Mouse (Mus musculus) ES-CJ7 (cell line): ENCODE data around the gene Lrrc4c.

ENCODE experiments used
- DNase-seq: peaks from one replicate; pipeline ENCODE4 v3.0.0; 2011; ENCODE audit warnings: low read depth, low spot score

The Lrrc4c gene

GRCm38 (mm10) chr2:96537469-96537868 lies 219.5 kb downstream of the Lrrc4c start:
- no peak for DNase-seq

GRCm38 (mm10) chr2:96547171-96547570 lies 229.2 kb downstream of the Lrrc4c start:
- no peak for DNase-seq

GRCm38 (mm10) chr2:96573755-96574154 lies 255.8 kb downstream of the Lrrc4c start:
- DNase-seq: no peak

GRCm38 (mm10) chr2:96577701-96578100 lies 259.7 kb downstream of the Lrrc4c start:
- DNase-seq: no peak

GRCm38 (mm10) chr2:96580136-96580733 lies 262.3 kb downstream of the Lrrc4c start:
- DNase-seq: no peak

- DNase-seq: peak; percentile 76
Observed at GRCm38 (mm10) chr2:96585665-96586064, 267.7 kb downstream of the Lrrc4c start.

GRCm38 (mm10) chr2:96604801-96605200 lies 286.8 kb downstream of the Lrrc4c start:
- no peak for DNase-seq

GRCm38 (mm10) chr2:96614121-96614520 lies 296.2 kb downstream of the Lrrc4c start:
- no peak for DNase-seq

GRCm38 (mm10) chr2:96618691-96619205 lies 300.8 kb downstream of the Lrrc4c start:
- DNase-seq: no peak

- no peak for DNase-seq
Observed at GRCm38 (mm10) chr2:96667113-96667512, 349.1 kb downstream of the Lrrc4c start.

- no peak for DNase-seq
Observed at GRCm38 (mm10) chr2:96681806-96682205, 363.8 kb downstream of the Lrrc4c start.

GRCm38 (mm10) chr2:96685328-96685727 lies 367.4 kb downstream of the Lrrc4c start:
- no peak for DNase-seq

GRCm38 (mm10) chr2:96705004-96705403 lies 387.0 kb downstream of the Lrrc4c start:
- no peak for DNase-seq

GRCm38 (mm10) chr2:96707772-96708350 lies 389.9 kb downstream of the Lrrc4c start:
- DNase-seq: peak; percentile 11

- DNase-seq: no peak
Observed at GRCm38 (mm10) chr2:96714561-96714960, 396.6 kb downstream of the Lrrc4c start.

- DNase-seq: no peak
Observed at GRCm38 (mm10) chr2:96717353-96717752, 399.4 kb downstream of the Lrrc4c start.

- no peak for DNase-seq
Observed at GRCm38 (mm10) chr2:96723395-96723794, 405.4 kb downstream of the Lrrc4c start.

- no peak for DNase-seq
Observed at GRCm38 (mm10) chr2:96736081-96736480, 418.1 kb downstream of the Lrrc4c start.

- DNase-seq: no peak
Observed at GRCm38 (mm10) chr2:96755066-96755465, 437.1 kb downstream of the Lrrc4c start.

- DNase-seq: no peak
Observed at GRCm38 (mm10) chr2:96757701-96758100, 439.7 kb downstream of the Lrrc4c start.

- no peak for DNase-seq
Observed at GRCm38 (mm10) chr2:96763538-96763937, 445.6 kb downstream of the Lrrc4c start.

GRCm38 (mm10) chr2:96775376-96775775 lies 457.4 kb downstream of the Lrrc4c start:
- DNase-seq: peak; percentile 64

- peak; percentile 4 for DNase-seq
Observed at GRCm38 (mm10) chr2:96796681-96797385, 478.9 kb downstream of the Lrrc4c start.
